Mouse (Mus musculus): Measurements from ENCODE around the gene Tbc1d1. TPM values are rescaled to one million over a fixed set of nuclear protein-coding genes. Genes with fewer than 3 reads are reported as not detected.
A peak's percentile ranks its signal among the peaks of the same experiment; 100 is the strongest.
"Not testable (repeated sequence)": the region's sequence is repeated elsewhere in the genome, so short reads cannot be mapped to it uniquely, and the experiment has no call there.

Gene Tbc1d1
- total and polyA plus RNA-seq, 3 experiments: 9.7 to 14.2 (median 10.2) TPM

DNA sequence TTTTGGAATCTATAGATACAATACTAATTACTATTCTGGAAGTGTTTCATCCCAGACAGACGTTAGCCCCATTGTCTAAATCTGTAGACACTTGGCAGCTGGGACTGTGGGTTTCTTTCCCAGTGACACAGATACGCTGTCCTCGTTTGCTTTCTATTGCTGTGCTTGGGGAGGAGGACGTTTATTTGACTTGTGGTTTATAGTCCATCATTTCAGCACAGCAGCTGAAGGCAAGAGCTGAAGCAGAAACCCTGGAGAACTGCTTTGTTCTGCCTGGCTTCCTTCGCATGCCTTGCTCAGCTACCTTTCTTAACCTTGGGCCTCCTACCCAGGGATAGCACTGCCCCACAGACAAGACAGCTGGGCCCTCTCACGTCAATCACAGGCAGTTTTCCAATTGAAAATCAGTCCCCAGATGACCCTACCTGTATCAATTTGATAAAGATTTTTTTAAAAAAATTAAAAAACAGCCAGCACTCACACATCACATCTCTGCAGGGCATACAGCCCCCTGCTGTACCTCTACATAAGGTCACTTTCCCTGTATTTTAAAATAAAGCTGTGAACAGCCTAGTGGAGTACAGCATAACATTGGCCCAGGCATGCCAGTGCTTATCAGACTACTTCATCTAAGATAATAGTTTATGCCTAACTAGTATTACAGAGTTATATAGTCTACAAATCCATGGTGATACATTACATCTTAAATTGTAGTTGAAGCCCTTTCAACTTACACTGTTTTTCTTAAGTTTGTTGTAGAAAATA, 158.4 kb downstream of the Tbc1d1 start:
- DNase-seq: no peak

DNA sequence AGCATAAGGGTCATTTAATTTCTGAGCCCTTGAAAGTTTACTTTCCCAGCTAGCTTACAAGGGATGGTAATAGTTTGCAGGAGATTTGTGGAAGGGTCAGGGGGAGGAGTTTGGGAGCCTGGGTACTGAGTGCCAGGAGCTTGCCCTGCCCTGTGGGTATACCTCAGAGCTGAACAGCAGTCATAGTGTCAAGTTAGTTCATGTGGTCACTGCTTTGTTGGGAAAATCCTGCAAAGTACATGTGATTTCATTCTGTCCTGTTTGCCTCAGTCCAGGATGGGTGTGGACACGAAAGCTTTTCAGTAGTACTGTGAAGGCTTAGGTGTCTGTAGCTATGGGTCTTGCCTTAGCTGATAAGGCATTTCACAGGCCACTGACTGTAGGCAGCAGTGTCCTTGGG, 159.0 kb downstream of the Tbc1d1 start:
- DNase-seq: no peak

DNA sequence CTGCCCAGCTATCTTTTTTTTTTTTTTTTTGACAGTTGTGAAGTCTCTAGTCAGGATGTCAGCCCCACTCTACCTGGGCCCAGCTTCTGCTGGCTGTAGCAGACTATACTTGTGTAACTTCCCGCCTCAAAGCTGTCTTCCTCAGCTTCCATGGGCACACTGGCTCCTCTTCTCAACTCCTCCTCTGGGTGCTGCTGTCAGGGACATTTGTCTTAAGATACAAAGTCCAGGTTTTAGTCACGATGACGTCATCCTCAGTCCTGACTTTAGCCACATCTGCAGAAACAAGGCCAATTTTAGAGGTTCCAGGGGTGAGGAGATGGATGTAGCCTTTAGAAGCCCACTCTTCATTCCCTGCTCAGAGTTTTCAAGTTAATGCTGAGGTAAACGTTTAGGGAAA, 167.2 kb downstream of the Tbc1d1 start:
- no peak for DNase-seq

DNA sequence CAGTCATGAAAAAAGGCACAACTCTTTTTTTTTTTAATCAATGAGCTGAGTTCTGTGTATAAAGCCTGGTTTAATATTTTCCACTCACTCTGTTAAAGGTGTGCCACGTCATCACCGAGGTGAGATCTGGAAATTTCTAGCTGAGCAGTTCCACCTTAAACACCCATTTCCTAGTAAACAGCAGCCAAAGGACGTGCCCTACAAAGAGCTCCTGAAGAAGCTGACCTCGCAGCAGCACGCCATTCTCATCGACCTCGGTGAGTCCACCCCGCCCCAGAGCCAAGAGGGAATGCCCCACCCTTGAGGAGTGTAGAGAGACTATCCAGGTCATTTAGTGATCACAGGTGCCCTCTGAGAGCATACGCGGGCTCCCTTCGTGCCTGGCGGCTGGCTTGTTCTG, 168.2 kb downstream of the Tbc1d1 start:
- DNase-seq: no peak

DNA sequence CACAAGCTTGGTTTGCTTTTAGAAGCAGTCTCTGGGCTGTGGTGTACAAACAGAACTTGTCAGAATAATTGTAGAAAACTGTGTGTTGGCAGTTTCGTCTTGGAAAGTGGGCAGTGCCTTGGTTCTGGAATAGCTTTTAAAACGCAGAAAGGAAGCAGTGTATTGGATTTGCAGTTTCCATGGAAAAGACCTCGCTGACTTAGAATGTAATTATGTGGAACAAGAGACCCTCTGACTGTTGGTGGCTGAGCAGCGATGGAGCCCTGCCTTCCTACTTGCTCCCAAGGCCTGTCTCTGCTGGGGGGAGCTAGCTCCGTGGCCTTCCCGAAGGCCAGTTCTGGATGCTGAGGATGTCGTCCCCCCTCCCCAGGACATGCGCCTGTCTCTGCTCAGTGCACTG, 168.8 kb downstream of the Tbc1d1 start:
- no peak for DNase-seq

DNA sequence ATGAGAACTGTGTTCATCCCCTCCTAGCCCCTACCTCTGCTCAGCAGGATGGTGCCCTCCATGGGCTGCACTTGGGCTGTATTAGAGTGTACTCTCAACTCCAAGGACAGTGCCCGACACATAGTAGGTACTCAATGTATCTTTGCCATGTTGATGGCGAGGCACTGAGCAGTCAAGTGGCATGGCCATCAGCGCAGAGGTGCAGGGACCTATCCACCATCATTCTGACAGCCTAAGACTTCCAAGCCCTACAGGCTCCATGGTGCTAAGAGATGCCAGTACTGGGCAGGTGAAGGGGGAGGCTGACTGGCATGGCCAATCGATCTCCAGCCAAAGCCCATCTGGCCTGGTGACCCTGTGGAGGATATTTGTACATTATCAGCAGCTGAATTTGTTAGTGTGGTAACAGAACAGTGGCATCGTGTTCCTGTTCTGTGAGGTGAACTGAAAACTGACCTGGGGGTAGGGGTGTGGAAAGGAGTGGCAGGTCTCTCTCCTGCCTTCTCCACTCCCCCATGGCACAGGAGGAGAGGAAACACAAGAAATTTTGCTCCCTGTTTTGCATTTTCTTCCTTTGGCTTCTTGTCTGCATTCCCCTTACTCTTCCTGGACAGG, 169.7 kb downstream of the Tbc1d1 start:
- no peak for DNase-seq

DNA sequence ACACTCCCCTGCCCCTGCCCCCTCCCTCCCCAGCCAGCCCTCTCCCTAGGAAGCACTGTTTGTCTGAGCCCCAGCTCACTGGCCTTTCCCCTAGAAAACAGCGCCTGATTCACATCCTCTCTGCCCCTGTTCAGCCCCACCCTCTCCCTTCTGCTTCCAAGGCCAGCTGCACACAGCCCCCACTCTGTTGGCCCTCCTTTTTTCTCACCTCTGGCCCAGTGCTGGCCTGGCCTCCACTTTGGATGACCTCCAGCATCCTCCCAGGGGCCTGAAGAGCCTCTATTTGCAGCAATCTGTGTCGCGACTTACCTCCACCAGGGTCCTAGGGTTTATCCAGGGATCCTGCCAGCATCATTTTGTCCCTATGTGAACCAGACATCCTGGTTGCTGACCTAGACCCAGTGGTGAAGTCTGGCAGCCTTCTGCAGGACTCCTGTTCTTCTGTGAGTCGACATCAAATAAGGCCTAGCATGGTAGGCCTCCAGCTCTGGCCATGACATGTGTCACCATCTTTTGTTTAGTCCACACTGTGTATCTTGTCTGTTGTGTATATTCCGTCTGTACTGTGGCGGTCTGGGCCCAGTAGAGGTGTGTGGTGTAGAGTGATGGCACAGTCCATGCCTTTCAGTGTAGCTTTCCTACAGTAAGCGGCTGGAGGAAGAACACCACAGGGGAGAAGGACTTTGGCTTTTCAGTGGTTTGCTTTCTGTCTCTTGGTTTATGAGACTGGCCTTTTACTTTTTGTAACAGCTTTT, 170.5 kb downstream of the Tbc1d1 start:
- peak; percentile 71 for DNase-seq

DNA sequence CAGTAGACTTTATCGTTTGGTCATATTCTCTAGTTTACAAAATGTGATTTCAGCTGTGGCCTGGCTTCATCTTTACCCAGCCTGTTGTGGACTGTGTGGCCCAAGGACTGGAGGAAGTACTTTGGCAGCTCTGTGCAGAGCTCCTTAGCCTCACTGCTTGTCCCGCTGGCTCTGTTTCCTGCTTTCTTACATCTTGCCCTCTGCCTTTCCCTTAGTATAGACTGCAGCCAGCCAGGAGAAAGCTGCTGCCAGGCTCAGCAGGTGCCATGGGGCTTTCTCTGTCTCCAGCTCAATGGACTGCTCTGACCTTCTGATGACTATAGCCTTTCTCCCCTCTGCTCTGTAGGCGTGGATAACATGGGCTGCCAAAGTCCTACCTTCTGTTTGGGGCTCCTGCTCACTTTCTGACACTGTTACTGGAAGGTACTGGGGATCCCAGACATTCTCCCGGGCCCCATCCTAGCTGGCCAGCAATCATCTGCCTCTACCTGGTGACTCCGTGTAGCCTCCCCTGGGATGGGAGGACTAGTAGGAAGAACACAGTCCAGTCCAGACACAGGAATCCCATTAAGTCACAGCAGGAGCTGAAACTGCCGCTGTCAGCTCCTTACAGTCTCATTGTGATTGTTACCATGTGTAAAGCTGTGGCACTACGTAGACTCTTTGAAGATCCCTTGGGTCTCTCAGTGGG, 171.3 kb downstream of the Tbc1d1 start:
- DNase-seq: peak; percentile 18

DNA sequence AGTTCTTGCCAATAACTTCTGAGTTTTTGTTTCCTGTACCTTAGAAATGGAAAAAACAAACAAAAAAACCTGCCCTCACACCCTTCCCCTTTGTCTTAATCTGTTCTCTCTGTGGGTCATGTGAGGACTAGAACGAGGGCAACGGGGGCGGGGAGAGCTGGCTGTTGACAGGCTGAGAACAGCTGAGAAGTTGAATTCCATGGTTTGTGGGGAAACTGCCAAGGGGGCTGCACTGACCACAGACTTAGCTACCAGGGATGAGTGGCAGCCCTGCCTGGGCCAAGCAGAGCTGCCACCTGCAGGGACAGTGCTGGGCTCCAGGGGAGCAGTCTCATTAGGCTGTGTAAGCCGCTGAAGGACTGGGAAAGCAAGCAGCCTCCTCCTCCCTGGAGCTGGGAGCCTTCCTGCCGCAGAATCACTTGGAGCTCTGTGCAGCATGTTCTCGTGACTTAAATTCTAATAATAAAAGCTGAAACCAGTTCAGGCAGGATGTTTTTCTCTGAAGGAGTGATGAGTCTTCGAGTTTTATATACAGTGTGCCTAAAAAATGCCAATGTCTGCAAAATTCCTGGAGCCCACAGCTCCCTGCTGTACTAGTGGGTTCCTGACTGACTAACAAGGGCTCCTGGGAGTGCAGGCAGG, 180.8 kb downstream of the Tbc1d1 start:
- DNase-seq: peak; percentile 45

DNA sequence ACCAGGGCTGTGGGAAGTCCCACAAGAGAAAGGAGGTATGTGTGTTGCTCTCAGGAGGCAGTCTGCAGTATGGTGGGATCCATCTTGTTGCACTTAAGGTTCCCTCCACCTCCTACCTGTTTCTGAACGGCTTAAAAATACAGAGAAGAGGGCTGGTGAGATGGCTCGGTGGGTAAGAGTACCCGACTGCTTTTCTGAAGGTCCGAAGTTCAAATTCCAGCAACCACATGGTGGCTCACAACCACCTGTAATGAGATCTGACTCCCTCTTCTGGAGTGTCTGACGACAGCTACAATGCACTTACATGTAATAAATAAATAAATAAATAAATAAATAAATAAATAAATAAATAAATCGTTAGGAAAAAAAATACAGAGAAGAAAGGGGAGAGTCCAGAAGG, 182.7 kb downstream of the Tbc1d1 start:
- DNase-seq: not testable (repeated sequence)

DNA sequence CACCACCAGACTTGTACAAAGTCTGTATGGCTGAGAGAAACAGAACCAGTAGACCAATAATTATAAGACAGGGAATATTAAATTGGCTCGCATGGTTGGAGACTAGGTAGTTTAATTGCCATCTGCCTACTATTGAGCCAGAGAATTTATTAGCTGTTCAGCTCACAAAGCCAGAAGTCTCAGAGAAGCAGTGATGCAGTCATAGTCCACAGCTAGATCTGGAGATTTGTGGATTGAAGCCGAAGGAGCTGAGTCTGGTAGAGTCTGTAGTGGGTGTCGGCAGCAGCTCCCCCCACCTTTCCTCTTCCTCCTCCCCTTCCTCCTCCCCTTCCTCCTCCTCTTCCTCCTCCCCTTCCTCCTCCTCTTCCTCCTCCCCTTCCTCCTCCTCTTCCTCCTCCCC, 184.3 kb downstream of the Tbc1d1 start:
- no peak for DNase-seq

DNA sequence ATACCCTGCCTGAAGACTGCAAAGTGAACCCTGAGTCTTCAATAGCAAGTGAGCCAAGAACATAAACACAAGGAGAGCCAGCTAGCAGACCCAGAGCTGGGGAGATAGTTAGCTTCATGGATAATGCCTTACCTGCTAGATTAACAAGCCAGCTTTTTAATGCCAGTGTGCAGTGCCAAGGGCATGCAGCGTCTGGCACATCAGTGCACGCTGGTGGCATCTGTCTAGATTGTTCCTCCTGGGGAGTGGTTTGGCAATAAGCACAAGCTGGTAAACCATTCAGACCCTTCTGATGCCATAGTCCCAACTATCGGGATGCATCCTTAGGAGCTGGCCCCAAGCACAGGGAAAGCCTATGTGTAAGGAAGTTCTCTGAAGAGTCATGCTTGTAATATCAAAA, 185.6 kb downstream of the Tbc1d1 start:
- no peak for DNase-seq

DNA sequence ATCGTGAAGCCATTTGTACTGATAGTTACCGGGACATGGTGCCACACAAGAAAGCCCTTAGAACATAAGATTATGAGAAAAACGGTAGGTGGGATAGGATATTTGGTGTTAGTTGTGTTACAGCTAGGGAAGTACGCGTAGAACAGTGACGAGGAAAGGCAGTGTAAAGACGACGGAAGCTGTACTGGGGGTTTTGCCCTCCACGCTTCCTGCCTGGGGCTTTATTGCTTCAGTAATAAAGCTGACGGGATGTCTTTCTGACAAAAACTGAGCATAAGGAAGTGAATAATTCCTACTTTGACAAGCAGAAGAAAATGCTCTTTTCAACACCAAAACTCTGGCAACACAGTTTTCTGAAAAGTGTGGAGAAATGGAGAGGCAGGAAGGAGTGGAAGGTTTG, 186.0 kb downstream of the Tbc1d1 start:
- no peak for DNase-seq

DNA sequence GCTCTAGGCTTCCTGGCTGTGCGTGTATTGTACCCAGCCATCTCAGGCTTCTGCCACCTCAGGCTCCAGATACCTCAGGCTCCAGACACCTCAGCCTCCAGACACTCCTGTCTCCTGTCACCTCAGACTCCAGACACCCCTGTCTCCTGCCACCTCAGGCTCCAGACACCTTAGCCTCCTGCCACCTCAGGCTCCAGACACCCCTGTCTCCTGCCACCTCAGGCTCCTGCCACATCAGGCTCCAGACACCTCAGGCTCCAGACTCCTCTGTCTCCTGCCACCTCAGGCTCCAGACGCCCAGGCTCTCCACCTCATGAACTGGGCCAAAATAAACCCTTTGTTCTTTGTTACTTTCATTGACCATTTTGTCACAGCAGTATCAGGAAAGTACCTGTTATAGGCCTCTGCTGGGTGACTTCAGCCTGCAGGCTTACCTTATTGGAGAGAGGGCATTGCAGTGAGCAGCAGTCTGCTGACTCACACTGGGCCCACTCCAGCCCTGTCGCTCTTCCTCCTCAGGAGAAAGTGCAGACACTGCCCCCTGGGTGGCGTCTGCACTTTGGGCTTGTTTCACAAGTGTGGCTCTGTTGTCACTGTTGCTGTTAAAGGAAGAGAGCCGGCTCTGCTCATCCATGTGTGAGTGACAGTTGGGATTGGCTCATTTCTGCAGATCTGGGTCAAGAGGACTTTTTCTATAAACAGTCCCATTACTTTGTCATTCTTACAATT, 188.0 kb downstream of the Tbc1d1 start:
- DNase-seq: peak; percentile 65

DNA sequence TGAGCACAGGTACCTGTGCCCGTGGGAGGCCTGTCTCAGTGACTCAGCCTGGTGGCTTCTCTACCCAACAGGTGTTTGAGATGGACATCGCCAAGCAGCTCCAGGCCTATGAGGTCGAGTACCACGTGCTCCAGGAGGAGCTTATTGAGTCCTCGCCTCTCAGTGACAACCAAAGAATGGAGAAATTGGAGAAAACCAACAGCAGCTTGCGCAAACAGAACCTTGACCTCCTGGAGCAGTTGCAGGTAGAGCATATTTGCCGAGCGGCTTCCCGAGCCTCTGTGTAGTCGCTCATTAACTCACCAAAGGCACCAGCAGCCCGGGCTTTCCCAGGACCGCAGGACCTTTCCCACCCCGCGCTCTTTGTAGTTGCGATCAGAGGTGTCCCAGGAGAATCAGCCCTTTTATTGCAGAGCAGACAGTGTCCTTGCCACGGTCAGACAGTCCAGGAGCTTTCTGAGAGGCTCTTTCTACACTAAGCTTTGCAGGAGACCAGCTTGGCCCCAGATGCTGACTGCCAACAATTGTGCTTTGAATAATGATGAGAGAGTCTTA, 189.2 kb downstream of the Tbc1d1 start:
- peak; percentile 36 for DNase-seq

DNA sequence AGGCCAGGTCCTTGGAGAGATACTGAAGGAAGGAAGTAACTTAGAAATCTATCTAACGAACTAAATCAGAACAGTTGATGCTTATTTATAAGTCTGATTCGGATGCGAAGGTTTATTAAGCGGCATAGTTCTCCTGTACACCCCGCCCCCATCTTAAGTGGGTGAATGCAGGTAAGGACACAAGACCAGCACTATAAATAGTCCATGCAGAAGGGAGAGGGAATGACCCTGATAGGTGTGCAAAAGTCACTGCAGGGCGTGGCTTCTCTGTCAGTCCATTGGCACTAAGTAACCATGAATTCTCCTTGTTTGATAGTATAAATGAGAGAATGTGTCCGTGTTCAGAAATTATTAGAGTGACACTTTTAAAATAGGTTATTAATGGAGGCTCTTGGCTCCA, 189.7 kb downstream of the Tbc1d1 start:
- DNase-seq: no peak

DNA sequence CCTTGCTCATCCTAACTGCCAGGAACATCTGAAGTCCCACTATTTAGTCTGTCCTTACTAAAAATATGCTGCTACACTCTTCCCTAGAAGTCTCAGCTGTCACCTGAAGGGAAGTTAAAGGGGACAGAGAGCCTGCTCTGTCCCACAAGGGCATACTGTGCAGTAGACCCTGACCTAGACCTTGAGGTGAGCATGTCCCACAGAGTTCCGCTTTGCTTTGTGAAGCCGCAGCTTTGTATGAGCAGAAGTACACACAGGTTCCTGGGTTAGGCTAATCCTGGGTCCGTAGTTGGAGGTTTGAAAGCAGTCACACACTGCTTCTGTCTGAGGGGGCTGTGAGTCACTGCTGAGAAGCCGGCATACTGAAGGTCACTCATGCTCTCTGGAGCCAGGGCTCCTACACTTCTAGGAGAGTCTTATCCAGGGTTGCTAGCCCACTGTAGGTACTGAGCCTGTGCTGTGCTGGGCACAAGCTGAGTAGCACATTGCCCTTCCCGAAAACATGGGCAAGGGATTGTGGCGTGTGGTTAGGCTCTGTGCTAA, 190.3 kb downstream of the Tbc1d1 start:
- DNase-seq: peak; percentile 69

DNA sequence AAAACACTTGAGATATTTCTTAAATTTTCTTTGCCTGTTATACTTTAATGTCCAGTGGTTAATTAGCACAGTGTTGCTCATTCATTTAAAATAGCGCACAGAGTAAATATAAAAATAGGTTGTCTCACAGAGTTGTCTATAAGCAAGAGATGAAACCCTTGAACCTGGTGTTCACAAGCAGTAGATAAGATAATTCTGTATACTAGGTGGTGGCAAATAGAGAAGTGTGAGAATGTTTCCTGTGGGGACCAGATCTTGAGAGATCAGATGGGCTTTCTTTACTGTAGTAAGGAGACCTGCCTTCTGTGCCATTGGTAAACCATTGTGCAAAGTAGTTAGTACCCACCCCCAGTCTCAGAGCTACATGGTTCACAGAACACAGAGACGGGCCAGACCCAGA, 192.1 kb downstream of the Tbc1d1 start:
- DNase-seq: no peak

DNA sequence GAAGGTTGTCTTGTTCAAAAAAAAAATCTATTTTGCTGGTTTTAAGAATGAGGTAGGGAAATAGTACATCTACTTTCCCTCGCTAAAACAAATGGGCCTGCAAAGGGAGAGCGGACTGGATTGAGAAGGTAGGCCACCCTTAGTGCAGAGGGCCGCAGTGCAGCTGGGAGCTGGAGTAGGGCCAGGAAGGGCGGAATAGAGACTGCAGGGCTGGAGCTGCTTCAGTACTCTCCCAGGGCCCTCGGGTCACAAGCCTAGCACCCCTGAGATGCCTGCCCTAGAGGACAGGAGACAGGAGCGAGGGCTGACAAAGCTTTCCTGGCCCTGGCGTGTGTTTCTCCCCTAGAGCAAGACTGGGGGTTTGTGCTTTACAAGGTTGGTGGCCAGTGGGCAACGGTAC, 192.7 kb downstream of the Tbc1d1 start:
- no peak for DNase-seq

DNA sequence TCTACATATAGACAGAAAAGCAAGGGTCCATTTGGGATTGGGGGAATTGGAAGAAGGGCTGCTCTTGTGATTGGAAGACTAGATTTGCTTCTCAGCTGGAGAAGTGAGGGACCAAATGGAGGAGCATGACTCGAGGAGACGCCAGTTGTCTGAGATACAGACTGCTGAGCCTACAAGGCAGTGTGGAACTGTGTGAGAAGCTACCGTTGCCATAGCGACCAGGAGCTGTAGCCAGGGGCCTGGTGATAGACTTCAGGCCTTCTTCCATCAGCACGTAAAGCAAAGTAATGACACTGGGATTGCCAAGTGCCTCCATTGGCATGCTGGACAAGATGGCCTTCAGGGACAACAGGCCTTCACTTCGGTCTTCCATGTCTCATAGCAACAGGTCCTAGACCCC, 195.9 kb downstream of the Tbc1d1 start:
- DNase-seq: no peak
